9 mouse cellular contexts compared by ENCODE assay signal in genomic region chr15:80076338-80077136, GRCm38 (mm10). TPM values are rescaled to one million over a fixed set of nuclear protein-coding genes. Genes with fewer than 3 reads are reported as not detected.
A peak's percentile ranks its signal among the peaks of the same experiment; 100 is the strongest.
DNase-seq lines count a peak whose midpoint lies in the region; ATAC-seq lines count a peak whose summit lies in the region.
"Had no signal": no experiment of that assay in that cellular context is flagged by ENCODE, and none has a peak within 500 bp of the region (broad histone marks: within the 10 kb centered on the region; RNA-seq: fewer than 3 reads in every experiment).

No protein-coding gene starts in this region.

- H3K27me3 ChIP-seq in forebrain, embryonic 15.5 days: no peaks in the 10 kb centered on the region
- H3K27me3 ChIP-seq: megakaryocyte, embryonic 14.5 days had no signal

- 4% methylated on average over 2 of the region's 2 CpGs for WGBS in forebrain, embryonic 15.5 days

- DNase-seq in adrenal gland, adult (ENCODE audit: inconsistent age in 2 of 2, low spot score in 1 of 2): peak; percentile 66 to 89
- DNase-seq in adrenal gland, adult 8-10 months: no peak
- DNase-seq in c-Kit-positive CD71-positive TER-119-positive erythroid progenitor cells, embryonic 14.5 days (ENCODE audit: low spot score): peak; percentile 73
- DNase-seq in layer of hippocampus, postnatal 14 days (ENCODE audit: low spot score in 2 of 2): peak; percentile 77 to 78
- peak; percentile 63 for DNase-seq in skeletal muscle tissue, adult 2 months (ENCODE audit: low read depth, low spot score)

- H3K4me1 ChIP-seq in forebrain, embryonic 15.5 days: peaks cover 15% of the 10 kb centered on the region

- no peak overlapping the region for H3K9ac ChIP-seq in forebrain, embryonic 15.5 days (replicated peaks)

- peaks cover 45% of the 10 kb centered on the region for H3K36me3 ChIP-seq in forebrain, embryonic 15.5 days

- 0 out of 2 replicates have a peak overlapping the region, but pooled peaks have one; percentile 8 for H3K27ac ChIP-seq in forebrain, embryonic 15.5 days (replicated peaks)

- ATAC-seq in forebrain, embryonic 15.5 days (replicated peaks): 0 out of 2 replicates have a peak, but pooled peaks have one; percentile 35
- ATAC-seq in hematopoietic stem cell, adult 5-6 weeks (replicated peaks in 1 of 2; ENCODE audit: insufficient read depth in 1 of 2, low FRiP score in 2 of 2, low TSS enrichment in 1 of 2, low read depth in 1 of 2, poor library complexity in 2 of 2, severe bottlenecking in 2 of 2): peak; percentile 28 to 65; a peak in 2 of 4 replicates
- ATAC-seq in megakaryocyte, adult 5-6 weeks (ENCODE audit: poor library complexity, severe bottlenecking): peak; percentile 43; the same call in 1 of the 2 replicates

- no peak overlapping the region for H3K4me3 ChIP-seq in forebrain, embryonic 15.5 days

- no peaks in the 10 kb centered on the region for H3K9me3 ChIP-seq in forebrain, embryonic 15.5 days
- H3K9me3 ChIP-seq: megakaryocyte, embryonic 14.5 days had no signal

- H3K4me2 ChIP-seq in forebrain, embryonic 15.5 days (replicated peaks): no peak overlapping the region

RNA-seq across cellular contexts. Expression of gene Syngr1, which starts 14.6 kb away (rescaled TPM):
- total RNA-seq in adrenal gland, adult 8-10 months (2022): 10 to 100 TPM; 32.7 to 65.7 (median 48.7) TPM
- polyA plus RNA-seq in forebrain, embryonic 15.5 days (2015; fragmentation: Nextera tagmentation; extraction: Ambion mirVana): 40.1 and 44.5 TPM in 2 replicates
- 0.89 and 5.7 TPM in 2 replicates for total RNA-seq in hematopoietic stem cell, adult 5-6 weeks (2017)
- 100 to 1,000 TPM; 462 to 472 TPM for total RNA-seq in layer of hippocampus, postnatal 14 days (2021)
- 3.2 and 3.9 TPM in 2 replicates for total RNA-seq in megakaryocyte, adult 5-6 weeks (2015)
- total RNA-seq in megakaryocyte, adult 5-6 weeks (2017): 0.08 and 0.22 TPM in 2 replicates

RNA-seq across cellular contexts. Expression of gene Rpl3, which starts 15.1 kb away (rescaled TPM):
- total RNA-seq in adrenal gland, adult 8-10 months (2022): 100 to 1,000 TPM; 541 to 649 (median 631) TPM
- polyA plus RNA-seq in forebrain, embryonic 15.5 days (2015; fragmentation: Nextera tagmentation; extraction: Ambion mirVana): 641 and 670 TPM in 2 replicates
- total RNA-seq in hematopoietic stem cell, adult 5-6 weeks (2017): 3,283 and 3,286 TPM in 2 replicates
- total RNA-seq in layer of hippocampus, postnatal 14 days (2021): 100 to 1,000 TPM; 460 to 491 TPM
- 965 and 1,027 TPM in 2 replicates for total RNA-seq in megakaryocyte, adult 5-6 weeks (2015)
- total RNA-seq in megakaryocyte, adult 5-6 weeks (2017): 1,404 and 1,498 TPM in 2 replicates

RNA-seq across cellular contexts. Expression of gene Tab1, which starts 56.4 kb away (rescaled TPM):
- total RNA-seq in adrenal gland, adult 8-10 months (2022): 10 to 100 TPM; 16.2 to 31.8 (median 26.8) TPM
- polyA plus RNA-seq in forebrain, embryonic 15.5 days (2015; fragmentation: Nextera tagmentation; extraction: Ambion mirVana): 41.1 and 45.0 TPM in 2 replicates
- total RNA-seq in hematopoietic stem cell, adult 5-6 weeks (2017): 17.1 TPM in 2 replicates
- 10 to 100 TPM; 29.7 to 31.4 TPM for total RNA-seq in layer of hippocampus, postnatal 14 days (2021)
- 3.8 and 6.9 TPM in 2 replicates for total RNA-seq in megakaryocyte, adult 5-6 weeks (2015)
- 13.5 and 14.5 TPM in 2 replicates for total RNA-seq in megakaryocyte, adult 5-6 weeks (2017)

Comparison
In these comparisons a context has a peak if more than half of its experiments do, and no peak if none do; other contexts are left out.
1. RNA of gene Syngr1, which starts 14.6 kb away (total RNA-seq): 462 to 472 TPM in layer of hippocampus, postnatal 14 days; 32.7 to 65.7 TPM in adrenal gland, adult 8-10 months, 0.08 to 3.9 TPM in megakaryocyte, adult 5-6 weeks and 0.89 to 5.7 TPM in hematopoietic stem cell, adult 5-6 weeks; every median in the first group is over 4 times any median in the second.
2. Peak in every context shown above with its lines, with median percentiles within 50 percentile points of each other: ATAC-seq.